Mouse (Mus musculus) spleen, adult 2 months (tissue): ENCODE data around the gene Slc47a1. TPM values are rescaled to one million over a fixed set of nuclear protein-coding genes. Genes with fewer than 3 reads are reported as not detected.
A peak's percentile ranks its signal among the peaks of the same experiment; 100 is the strongest.
"Not testable (repeated sequence)": the region's sequence is repeated elsewhere in the genome, so short reads cannot be mapped to it uniquely, and the experiment has no call there.

Source experiments
- DNase-seq, 2 experiments: peaks; one replicate each; pipeline versions ENCODE4 v3.0.0 to v3.0.0-alpha.2; 2012 to 2021; ENCODE audit warnings: low spot score in 2 of 2, low read depth in 1 of 2
- H3K27ac ChIP-seq: fragments of 200-500 bp; 2 replicates; pipeline ENCODE4 v1.5.1; 2012; ENCODE audit warnings: low read length, inconsistent platforms; ENCODE audit not compliant: insufficient read depth
- H3K27me3 ChIP-seq: fragments of 200-500 bp; 2 replicates; pipeline ENCODE4 v1.6.1; 2012; ENCODE audit warnings: mild to moderate bottlenecking, moderate library complexity, low read length, inconsistent platforms; ENCODE audit not compliant: control insufficient read depth, insufficient read depth
- H3K36me3 ChIP-seq: fragments of 200-500 bp; 2 replicates; pipeline ENCODE4 v1.6.1; 2012; ENCODE audit warnings: mild to moderate bottlenecking, low read length, inconsistent platforms; ENCODE audit not compliant: control insufficient read depth, insufficient read depth
- H3K4me1 ChIP-seq: fragments of 200-500 bp; 2 replicates; pipeline ENCODE4 v1.6.1; 2011; ENCODE audit warnings: inconsistent platforms; ENCODE audit not compliant: control insufficient read depth, insufficient read depth, insufficient read length
- H3K4me3 ChIP-seq: fragments of 200-500 bp; 2 replicates; pipeline ENCODE4 v1.5.1; 2011; ENCODE audit warnings: mild to moderate bottlenecking, inconsistent platforms; ENCODE audit not compliant: insufficient read depth, insufficient read length; ENCODE audit errors: extremely low read depth
- CTCF ChIP-seq: fragments of 200-500 bp; IDR thresholded peaks from 2 replicates; pipeline ENCODE4 v1.5.1; 2011; ENCODE audit warnings: mild to moderate bottlenecking, inconsistent platforms; ENCODE audit not compliant: insufficient read depth, insufficient read length, insufficient replicate concordance; ENCODE audit errors: extremely low read depth
- POLR2A ChIP-seq: fragments of 200-500 bp; IDR thresholded peaks from 2 replicates; pipeline ENCODE4 v1.6.1; 2011; ENCODE audit warnings: low read depth, low read length, inconsistent platforms
- WGBS: fragments of 180-500 bp; shearing (Covaris S2); methylation state at CpG from one replicate; pipeline ENCODE4 v1.1.7; 2018; 5-methylcytosine and 5-hydroxymethylcytosine counted together
- polyA plus RNA-seq: library from polyadenylated mRNA; depleted of rRNA; stranded (reverse); fragments of >200 nt; gene quantifications from 2 replicates; pipeline ENCODE4 v1.2.3, GENCODE M21; 2012

The Slc47a1 gene
- polyA plus RNA-seq, 1 experiment, result 0.09 TPM

- H3K4me3 ChIP-seq, result no peak overlapping the region
- TF ChIP-seq POLR2A (no peak), CTCF (no peak)
- H3K4me1 ChIP-seq, result no peaks in the 10 kb centered on the region
- no peak for DNase-seq
- H3K36me3 ChIP-seq, result no peaks in the 10 kb centered on the region
- no peak overlapping the region for H3K27ac ChIP-seq
- H3K27me3 ChIP-seq, result no peaks in the 10 kb centered on the region
- 62% methylated on average over 3 of the region's 3 CpGs for WGBS
Measured at GRCm38 (mm10) chr11:61319923-61320567, 58.1 kb downstream of the Slc47a1 start.

GRCm38 (mm10) chr11:61319233-61319922 lies 58.8 kb downstream of the Slc47a1 start:
- Histone ChIP-seq H3K27ac (no peak overlapping the region), H3K36me3 (no peaks in the 10 kb centered on the region), H3K4me3 (no peak overlapping the region), H3K27me3 (no peaks in the 10 kb centered on the region), H3K4me1 (no peaks in the 10 kb centered on the region)
- WGBS, result 79% methylated on average over 12 of the region's 12 CpGs
- TF ChIP-seq POLR2A (no peak), CTCF (no peak)
- no peak for DNase-seq

- TF ChIP-seq POLR2A (no peak), CTCF (no peak)
- Histone ChIP-seq H3K27ac (no peak overlapping the region), H3K4me3 (no peak overlapping the region), H3K27me3 (no peaks in the 10 kb centered on the region), H3K4me1 (no peaks in the 10 kb centered on the region), H3K36me3 (no peaks in the 10 kb centered on the region)
- 32% methylated on average over 2 of the region's 2 CpGs for WGBS
- no peak for DNase-seq
Measured at GRCm38 (mm10) chr11:61316864-61317263, 61.3 kb downstream of the Slc47a1 start.

GRCm38 (mm10) chr11:61310321-61310720 lies 67.8 kb downstream of the Slc47a1 start:
- Histone ChIP-seq H3K36me3 (no peaks in the 10 kb centered on the region), H3K27me3 (no peaks in the 10 kb centered on the region), H3K4me1 (peaks cover 7% of the 10 kb centered on the region; the same call in 1 of the 2 replicates), H3K4me3 (no peak overlapping the region), H3K27ac (no peak overlapping the region)
- WGBS, result 38% methylated on average over 7 of the region's 7 CpGs
- no peak for DNase-seq
- TF ChIP-seq CTCF (no peak), POLR2A (no peak)

- Histone ChIP-seq H3K4me3 (no peak overlapping the region), H3K36me3 (no peaks in the 10 kb centered on the region), H3K27ac (no peak overlapping the region), H3K4me1 (peaks cover 7% of the 10 kb centered on the region; the same call in 1 of the 2 replicates), H3K27me3 (no peaks in the 10 kb centered on the region)
- peak in 1 of 2 experiments; percentile 18 for DNase-seq
- WGBS, result 17% methylated on average over 12 of the region's 12 CpGs
- TF ChIP-seq CTCF (no peak), POLR2A (no peak)
Measured at GRCm38 (mm10) chr11:61309831-61310230, 68.3 kb downstream of the Slc47a1 start.

- peaks cover 7% of the 10 kb centered on the region; the same call in 1 of the 2 replicates for H3K4me1 ChIP-seq
- H3K36me3 ChIP-seq, result no peaks in the 10 kb centered on the region
- no peak overlapping the region for H3K27ac ChIP-seq
- TF ChIP-seq POLR2A (no peak), CTCF (no peak)
- no peak for DNase-seq
- no peaks in the 10 kb centered on the region for H3K27me3 ChIP-seq
- WGBS, result 59% methylated on average over 7 of the region's 7 CpGs
- H3K4me3 ChIP-seq, result no peak overlapping the region
Measured at GRCm38 (mm10) chr11:61307795-61308194, 70.3 kb downstream of the Slc47a1 start.

GRCm38 (mm10) chr11:61305377-61305776 lies 72.8 kb downstream of the Slc47a1 start:
- WGBS, result 71% methylated on average over 4 of the region's 4 CpGs
- H3K36me3 ChIP-seq, result no peaks in the 10 kb centered on the region
- H3K27me3 ChIP-seq, result no peaks in the 10 kb centered on the region
- no peak overlapping the region for H3K4me3 ChIP-seq
- TF ChIP-seq POLR2A (no peak), CTCF (peak; percentile 35; the same call in 1 of the 2 replicates)
- peak; percentile 32 to 37 for DNase-seq
- no peak overlapping the region for H3K27ac ChIP-seq
- peaks cover 7% of the 10 kb centered on the region; the same call in 1 of the 2 replicates for H3K4me1 ChIP-seq

- H3K36me3 ChIP-seq, H3K4me3 ChIP-seq, H3K27me3 ChIP-seq, DNase-seq, H3K4me1 ChIP-seq, H3K27ac ChIP-seq: not testable (repeated sequence)
- WGBS, result 93% methylated on average over 6 of the region's 10 CpGs
Measured at GRCm38 (mm10) chr11:61304535-61304934, 73.6 kb downstream of the Slc47a1 start.
